Mouse (Mus musculus) MEL (cell line): Measurements from ENCODE around the gene Dgcr6. TPM values are rescaled to one million over a fixed set of nuclear protein-coding genes. Genes with fewer than 3 reads are reported as not detected.

ENCODE experiments used
- DNase-seq: peaks from one replicate; pipeline ENCODE4 v3.0.0; 2011; ENCODE audit warnings: low read depth, low spot score
- H3K27ac ChIP-seq: 2 replicates; pipeline ENCODE4 v1.5.1; 2012; ENCODE audit warnings: low read depth, mild to moderate bottlenecking, control low read depth, low read length, moderate library complexity; ENCODE audit not compliant: control insufficient read depth
- H3K27me3 ChIP-seq, 2 experiments: fragments of 150-350 bp in 1 of 2; sonication (generic) in 1 of 2; 2 replicates each; pipeline ENCODE4 v1.6.1; 2012; ENCODE audit warnings: low read length in 2 of 2, mild to moderate bottlenecking in 2 of 2, improper control_type of control experiment in 1 of 2, moderate library complexity in 1 of 2; ENCODE audit not compliant: insufficient read depth in 2 of 2, control insufficient read depth in 1 of 2
- H3K36me3 ChIP-seq, 2 experiments: 2 replicates each; pipeline ENCODE4 v1.6.1; 2012 to 2014; ENCODE audit warnings: low read length in 2 of 2, improper control_type of control experiment in 1 of 2, inconsistent platforms in 1 of 2, mild to moderate bottlenecking in 1 of 2; ENCODE audit not compliant: insufficient read depth in 2 of 2, control insufficient read depth in 1 of 2
- H3K4me1 ChIP-seq, 2 experiments: fragments of 150-350 bp in 1 of 2; sonication (generic) in 1 of 2; 2 replicates each; pipeline ENCODE4 v1.6.1; 2012; ENCODE audit warnings: low read length in 2 of 2, improper control_type of control experiment in 1 of 2, mild to moderate bottlenecking in 1 of 2; ENCODE audit not compliant: insufficient read depth in 2 of 2, control insufficient read depth in 1 of 2
- H3K4me3 ChIP-seq, 2 experiments: fragments of 150-350 bp in 1 of 2; sonication (generic) in 1 of 2; 2 replicates each; pipeline ENCODE4 v1.5.1; 2012; ENCODE audit warnings: low read depth in 2 of 2, low read length in 2 of 2, mild to moderate bottlenecking in 2 of 2, moderate library complexity in 2 of 2, control low read depth in 1 of 2, improper control_type of control experiment in 1 of 2; ENCODE audit not compliant: control insufficient read depth in 1 of 2, insufficient read depth in 1 of 2
- H3K79me2 ChIP-seq: 2 replicates; pipeline ENCODE4 v1.6.1; 2012; ENCODE audit warnings: mild to moderate bottlenecking, low read length, moderate library complexity; ENCODE audit not compliant: control insufficient read depth, poor library complexity, insufficient read depth
- H3K9ac ChIP-seq: 2 replicates; pipeline ENCODE4 v1.6.1; 2012; ENCODE audit warnings: low read depth, mild to moderate bottlenecking, control low read depth, low read length, moderate library complexity; ENCODE audit not compliant: control insufficient read depth, poor library complexity, severe bottlenecking
- H3K9me3 ChIP-seq: fragments of 150-350 bp; sonication (generic); replicated peaks from 2 replicates; pipeline ENCODE4 v1.6.1; 2012; ENCODE audit warnings: mild to moderate bottlenecking, low read length, improper control_type of control experiment, moderate library complexity; ENCODE audit not compliant: insufficient read depth
- BHLHE40 ChIP-seq: IDR thresholded peaks from 2 replicates; pipeline ENCODE4 v1.6.1; 2012; ENCODE audit warnings: low read depth, mild to moderate bottlenecking, inconsistent platforms, low read length, improper control_type of control experiment, borderline replicate concordance
- E2F4 ChIP-seq: IDR thresholded peaks from 2 replicates; pipeline ENCODE4 v1.6.1; 2011; ENCODE audit warnings: low read depth, low read length, improper control_type of control experiment, borderline replicate concordance
- GABPA ChIP-seq: IDR thresholded peaks from 2 replicates; pipeline ENCODE4 v1.6.1; 2012; ENCODE audit warnings: low read depth, mild to moderate bottlenecking, inconsistent platforms, low read length, improper control_type of control experiment, moderate library complexity
- GATA1 ChIP-seq: IDR thresholded peaks from 2 replicates; pipeline ENCODE4 v1.6.1; 2011; ENCODE audit warnings: low read depth, low read length, improper control_type of control experiment
- MAFK ChIP-seq: IDR thresholded peaks from 2 replicates; pipeline ENCODE4 v1.6.1; 2011; ENCODE audit warnings: low read depth, mild to moderate bottlenecking, low read length, improper control_type of control experiment, borderline replicate concordance
- MYC ChIP-seq: IDR thresholded peaks from 2 replicates; pipeline ENCODE4 v1.6.1; 2011; ENCODE audit warnings: low read depth, mild to moderate bottlenecking, low read length, improper control_type of control experiment, moderate library complexity
- NRF1 ChIP-seq: IDR thresholded peaks from 2 replicates; pipeline ENCODE4 v1.6.1; 2014; ENCODE audit warnings: low read depth, mild to moderate bottlenecking, inconsistent platforms, low read length, improper control_type of control experiment, moderate library complexity; ENCODE audit not compliant: poor library complexity, insufficient read depth, severe bottlenecking
- POLR2AphosphoS2 ChIP-seq: IDR thresholded peaks from 2 replicates; pipeline ENCODE4 v1.6.1; 2011; ENCODE audit warnings: low read length, improper control_type of control experiment
- POLR2AphosphoS5 ChIP-seq: IDR thresholded peaks from 2 replicates; pipeline ENCODE4 v1.6.1; 2012; ENCODE audit warnings: low read depth, borderline replicate concordance, mild to moderate bottlenecking, inconsistent platforms, low read length, moderate library complexity, mixed read lengths
- SMC3 ChIP-seq: IDR thresholded peaks from 2 replicates; pipeline ENCODE4 v1.6.1; 2011; ENCODE audit warnings: low read depth, low read length, improper control_type of control experiment
- TBP ChIP-seq: IDR thresholded peaks from 2 replicates; pipeline ENCODE4 v1.8.0; 2011; ENCODE audit warnings: low read depth, low read length, improper control_type of control experiment
- USF2 ChIP-seq, 2 experiments: IDR thresholded peaks; 2 replicates each; pipeline ENCODE4 v1.6.1; 2011 to 2012; ENCODE audit warnings: improper control_type of control experiment in 2 of 2, low read length in 2 of 2, borderline replicate concordance in 1 of 2, inconsistent platforms in 1 of 2, low read depth in 1 of 2, mild to moderate bottlenecking in 1 of 2; ENCODE audit not compliant: insufficient read depth in 1 of 2
- ZC3H11A ChIP-seq: IDR thresholded peaks from 2 replicates; pipeline ENCODE4 v1.6.1; 2012; ENCODE audit warnings: low read depth, mild to moderate bottlenecking, inconsistent platforms, low read length, improper control_type of control experiment
- ZKSCAN1 ChIP-seq: IDR thresholded peaks from 2 replicates; pipeline ENCODE4 v1.6.1; 2012; ENCODE audit warnings: low read depth, mild to moderate bottlenecking, inconsistent platforms, low read length, improper control_type of control experiment, moderate library complexity
- ZMIZ1 ChIP-seq: IDR thresholded peaks from 2 replicates; pipeline ENCODE4 v1.6.1; 2012; ENCODE audit warnings: low read depth, mild to moderate bottlenecking, inconsistent platforms, low read length, improper control_type of control experiment, moderate library complexity
- ZNF384 ChIP-seq: IDR thresholded peaks from 2 replicates; pipeline ENCODE4 v1.6.1; 2012; ENCODE audit warnings: low read depth, mild to moderate bottlenecking, inconsistent platforms, low read length, improper control_type of control experiment
- polyA plus RNA-seq, 2 experiments: library from polyadenylated mRNA; stranded (reverse) in 1 of 2; unstranded in 1 of 2; fragments of >175 nt in 1 of 2; fragments of >200 nt in 1 of 2; gene quantifications; 2 replicates each; pipeline versions ENCODE4 v1.2.1 to v1.2.4; 2012; ENCODE audit warnings: low replicate concordance in 2 of 2, low read depth in 1 of 2; ENCODE audit not compliant: insufficient read length in 2 of 2, insufficient read depth in 1 of 2, missing spikeins in 1 of 2
- total RNA-seq: library from RNA; depleted of rRNA; stranded (reverse); fragments of 300-350 nt; gene quantifications from 2 replicates; pipeline ENCODE4 v1.2.3, GENCODE M21; 2012

Gene Dgcr6
- total and polyA plus RNA-seq, 3 experiments: 66.8 to 133 TPM; not detected in 1

- TF ChIP-seq ZKSCAN1: no peak
- TF ChIP-seq NRF1: peak; percentile 82
- TF ChIP-seq ZC3H11A: no peak
- peak; percentile 83; the same call in 1 of the 2 replicates for TF ChIP-seq ZMIZ1
These were observed 13.7 kb downstream of the Dgcr6 start (continued) for GRCm38 (mm10) chr16:18066060-18067009.

GRCm38 (mm10) chr16:18068653-18069376, 16.2 kb downstream of the Dgcr6 start:
- no peak overlapping the region for H3K27ac ChIP-seq
- DNase-seq: no peak
- TF ChIP-seq GATA1 (no peak), BHLHE40 (no peak), ZKSCAN1 (no peak), POLR2AphosphoS2 (no peak), SMC3 (no peak), NRF1 (no peak), GABPA (no peak), MAFK (no peak), USF2 (IDR thresholded peaks at IDR 0.05; ENCODE audit: borderline replicate concordance in 1 of 2, insufficient read depth in 1 of 2, low read depth in 1 of 2, low read length in 2 of 2) (no peak), E2F4 (no peak), MYC (no peak), ZNF384 (no peak), POLR2AphosphoS5 (no peak), TBP (no peak)
- TF ChIP-seq, all 39 proteins: peak for 0
- peaks cover 0 to 4% of the 10 kb centered on the region in 2 experiments; a peak in 3 of 4 replicates for H3K36me3 ChIP-seq
- H3K9me3 ChIP-seq: no peaks in the 10 kb centered on the region
- H3K79me2 ChIP-seq: peaks cover 12% of the 10 kb centered on the region
- H3K4me3 ChIP-seq: no peak overlapping the region
- H3K27me3 ChIP-seq: no peaks in the 10 kb centered on the region
- peaks cover 2 to 6% of the 10 kb centered on the region in 2 experiments for H3K4me1 ChIP-seq
- H3K9ac ChIP-seq: no peak overlapping the region
